Mouse (Mus musculus): Measurements from ENCODE around the gene Myo1h.

DNA sequence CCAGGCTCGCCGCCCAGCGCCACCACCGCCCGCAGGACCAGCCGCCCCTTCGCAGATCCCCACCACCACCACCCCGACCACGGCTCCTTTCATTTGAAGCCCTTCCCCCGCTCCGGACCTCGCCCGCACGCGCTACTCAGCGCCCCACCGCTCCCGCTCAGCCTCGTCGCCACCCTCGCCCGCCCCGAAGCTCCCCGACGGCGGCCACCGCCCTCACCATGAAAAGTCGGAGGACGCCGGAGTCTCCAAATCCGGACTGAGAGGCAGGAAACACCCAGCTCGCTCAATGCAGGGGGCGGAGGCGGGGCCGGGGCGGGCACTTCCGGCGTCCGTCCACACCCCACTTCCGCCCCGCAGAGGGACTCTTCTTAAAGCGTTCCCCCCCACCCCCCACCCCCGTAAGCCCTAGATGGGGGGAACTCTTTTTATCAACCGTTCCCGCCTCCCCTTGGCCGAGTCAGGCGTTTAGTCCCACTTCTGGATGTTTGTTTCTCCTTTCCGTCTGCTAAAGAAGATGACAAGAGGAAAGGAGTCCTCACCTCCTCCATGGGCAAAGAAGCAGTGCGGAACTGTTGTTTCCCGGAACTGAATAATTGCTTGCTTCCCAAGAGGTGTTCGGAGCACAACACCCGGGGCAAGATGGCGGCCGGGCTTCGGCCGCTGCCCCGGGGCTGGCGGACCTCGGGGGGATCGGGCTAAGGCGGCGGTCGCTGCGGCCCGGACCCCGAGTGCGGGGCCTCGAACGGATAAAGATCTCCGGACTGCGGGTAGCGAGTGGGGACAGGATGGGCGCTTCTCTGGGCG lies 91.4 kb downstream of the Myo1h start, which contains the start of the genes Kctd10 and Ube3b:
- TF ChIP-seq CTCF (IDR thresholded peaks at IDR 0.05; ENCODE audit: low read depth) (no peak), EP300 (IDR thresholded peaks at IDR 0.05; ENCODE audit: low read depth) (peak; percentile 69; the same call in 1 of the 2 replicates)
